Mouse (Mus musculus): ENCODE results near the gene Fuca2. TPM values are rescaled to one million over a fixed set of nuclear protein-coding genes. Genes with fewer than 3 reads are reported as not detected.

Gene Fuca2
- polyA plus RNA-seq, 1 experiment from 2014 or later = 75.7 TPM

Other genes with a start within 250 kb of the Fuca2 start
- 29.4 and 31.1 TPM in 2 replicates for gene Phactr2, start 25.1 kb upstream of the Fuca2 start, polyA plus RNA-seq (2015; fragmentation: Nextera tagmentation; extraction: Ambion mirVana)
- 3.6 and 4.1 TPM in 2 replicates for gene Adat2, start 53.4 kb downstream of the Fuca2 start, polyA plus RNA-seq (2015; fragmentation: Nextera tagmentation; extraction: Ambion mirVana)
- gene Pex3, start 53.6 kb downstream of the Fuca2 start, polyA plus RNA-seq (2015; fragmentation: Nextera tagmentation; extraction: Ambion mirVana) = 19.9 and 21.5 TPM in 2 replicates